ENCODE assay signal across 10 mouse cellular contexts in genomic region chr11:32218501-32219050, GRCm38 (mm10). TPM values are rescaled to one million over a fixed set of nuclear protein-coding genes. Genes with fewer than 3 reads are reported as not detected.
DNase-seq lines count a peak whose midpoint lies in the region; ATAC-seq lines count a peak whose summit lies in the region.
"Had no signal": no experiment of that assay in that cellular context is flagged by ENCODE, and none has a peak within 500 bp of the region (broad histone marks: within the 10 kb centered on the region; RNA-seq: fewer than 3 reads in every experiment).

No protein-coding gene starts in this region.

- H3K27ac ChIP-seq in forebrain, embryonic 10.5 days = peak overlapping the region; percentile 74
- no peak overlapping the region for H3K27ac ChIP-seq in forebrain, embryonic 15.5 days (replicated peaks)
- 0 out of 2 replicates have a peak overlapping the region, but pooled peaks have one; percentile 4 for H3K27ac ChIP-seq in hindbrain, embryonic 11.5 days (ENCODE audit: low read depth, low read length)
- H3K27ac ChIP-seq in stomach, embryonic 14.5 days (ENCODE audit: low read length) = no peak overlapping the region

- ATAC-seq in forebrain, embryonic 15.5 days (replicated peaks) = no peak
- no peak for ATAC-seq in megakaryocyte, adult 5-6 weeks (ENCODE audit: poor library complexity, severe bottlenecking)
- no peak for ATAC-seq in hindbrain, embryonic 11.5 days (ENCODE audit: low FRiP score)
- no peak for ATAC-seq in stomach, embryonic 14.5 days (ENCODE audit: insufficient number of reproducible peaks, insufficient read depth, low FRiP score, low read depth)

- DNase-seq in forebrain, embryonic 10.5 days (ENCODE audit: extremely low spot score, low spot score) = no peak
- DNase-seq in hindbrain, embryonic 11.5 days (ENCODE audit: low spot score) = peak; percentile 51
- DNase-seq in ovary, postnatal 10 days (ENCODE audit: low spot score) = no peak
- DNase-seq in thymus, adult 18-20 months = no peak
- DNase-seq: kidney, postnatal 14 days; thymus, postnatal 14 days had no signal

- peaks cover 24% of the 10 kb centered on the region for H3K36me3 ChIP-seq in forebrain, embryonic 10.5 days (replicated peaks)
- no peaks in the 10 kb centered on the region for H3K36me3 ChIP-seq in forebrain, embryonic 15.5 days
- peaks cover 24% of the 10 kb centered on the region for H3K36me3 ChIP-seq in megakaryocyte, embryonic 14.5 days (replicated peaks; ENCODE audit: low read length)
- H3K36me3 ChIP-seq in hindbrain, embryonic 11.5 days (ENCODE audit: control insufficient read depth, insufficient read depth, low read length) = no peaks in the 10 kb centered on the region
- H3K36me3 ChIP-seq in stomach, embryonic 14.5 days (ENCODE audit: control insufficient read depth, insufficient read depth, low read length) = peaks cover 21% of the 10 kb centered on the region

- peaks cover 23% of the 10 kb centered on the region for H3K27me3 ChIP-seq in forebrain, embryonic 10.5 days (ENCODE audit: poor library complexity, severe bottlenecking)
- peaks cover 25% of the 10 kb centered on the region for H3K27me3 ChIP-seq in forebrain, embryonic 15.5 days
- peaks cover 80% of the 10 kb centered on the region for H3K27me3 ChIP-seq in megakaryocyte, embryonic 14.5 days (replicated peaks)
- H3K27me3 ChIP-seq in hindbrain, embryonic 11.5 days (ENCODE audit: control insufficient read depth, insufficient read depth, low read length) = peaks cover 4% of the 10 kb centered on the region; the same call in 1 of the 2 replicates
- H3K27me3 ChIP-seq in stomach, embryonic 14.5 days (ENCODE audit: control insufficient read depth, insufficient read depth, low read length) = no peaks in the 10 kb centered on the region

- 45% methylated on average over 6 of the region's 6 CpGs for WGBS in forebrain, embryonic 10.5 days
- 45% methylated on average over 6 of the region's 6 CpGs for WGBS in forebrain, embryonic 15.5 days
- WGBS in hindbrain, embryonic 11.5 days = 57% methylated on average over 6 of the region's 6 CpGs
- 60% methylated on average over 6 of the region's 6 CpGs for WGBS in stomach, embryonic 14.5 days

- no peak overlapping the region for H3K4me2 ChIP-seq in forebrain, embryonic 15.5 days (replicated peaks)
- H3K4me2 ChIP-seq in hindbrain, embryonic 11.5 days (replicated peaks; ENCODE audit: low read depth, low read length) = no peak overlapping the region
- no peak overlapping the region for H3K4me2 ChIP-seq in stomach, embryonic 14.5 days (replicated peaks; ENCODE audit: low read depth, low read length)

- no peak overlapping the region for H3K9ac ChIP-seq in forebrain, embryonic 15.5 days (replicated peaks)
- no peak overlapping the region for H3K9ac ChIP-seq in hindbrain, embryonic 11.5 days (ENCODE audit: low read depth, low read length)
- 0 out of 2 replicates have a peak overlapping the region, but pooled peaks have one; percentile 11 for H3K9ac ChIP-seq in stomach, embryonic 14.5 days (replicated peaks; ENCODE audit: low read depth, low read length)

- no peaks in the 10 kb centered on the region for H3K9me3 ChIP-seq in forebrain, embryonic 10.5 days
- no peaks in the 10 kb centered on the region for H3K9me3 ChIP-seq in forebrain, embryonic 15.5 days
- peaks cover 10% of the 10 kb centered on the region; the same call in 1 of the 2 replicates for H3K9me3 ChIP-seq in megakaryocyte, embryonic 14.5 days
- H3K9me3 ChIP-seq in hindbrain, embryonic 11.5 days (ENCODE audit: control insufficient read depth, low read length) = no peaks in the 10 kb centered on the region
- H3K9me3 ChIP-seq in stomach, embryonic 14.5 days (ENCODE audit: control insufficient read depth, low read depth, low read length) = no peaks in the 10 kb centered on the region

- H3K4me3 ChIP-seq in forebrain, embryonic 10.5 days = no peak overlapping the region
- H3K4me3 ChIP-seq in forebrain, embryonic 15.5 days = no peak overlapping the region
- peak overlapping the region; percentile 77 for H3K4me3 ChIP-seq in megakaryocyte, embryonic 14.5 days (replicated peaks)
- no peak overlapping the region for H3K4me3 ChIP-seq in hindbrain, embryonic 11.5 days (ENCODE audit: low read depth, low read length)
- H3K4me3 ChIP-seq in stomach, embryonic 14.5 days (ENCODE audit: low read depth, low read length) = no peak overlapping the region

- peaks cover 57% of the 10 kb centered on the region for H3K4me1 ChIP-seq in forebrain, embryonic 10.5 days
- H3K4me1 ChIP-seq in forebrain, embryonic 15.5 days = peaks cover 29% of the 10 kb centered on the region
- peaks cover 44% of the 10 kb centered on the region for H3K4me1 ChIP-seq in megakaryocyte, embryonic 14.5 days
- peaks cover 6% of the 10 kb centered on the region; the same call in 1 of the 2 replicates for H3K4me1 ChIP-seq in hindbrain, embryonic 11.5 days (replicated peaks; ENCODE audit: control insufficient read depth, insufficient read depth, low read length)
- peaks cover 39% of the 10 kb centered on the region for H3K4me1 ChIP-seq in stomach, embryonic 14.5 days (ENCODE audit: control insufficient read depth, insufficient read depth, low read length)

RNA-seq across cellular contexts. Expression of gene Rhbdf1, which starts 3.5 kb away (rescaled TPM):
- 21.9 and 22.9 TPM in 2 replicates for polyA plus RNA-seq in forebrain, embryonic 10.5 days (2016; fragmentation: Nextera tagmentation; extraction: Ambion mirVana)
- polyA plus RNA-seq in forebrain, embryonic 15.5 days (2015; fragmentation: Nextera tagmentation; extraction: Ambion mirVana) = 16.7 and 18.1 TPM in 2 replicates
- 16.1 and 37.2 TPM in 2 replicates for polyA plus RNA-seq in megakaryocyte, embryonic 14.5 days (2012; ENCODE audit: insufficient read depth, low replicate concordance)
- total RNA-seq in megakaryocyte, adult 5-6 weeks (2015) = not detected in 2 replicates
- not detected in 2 replicates for total RNA-seq in megakaryocyte, adult 5-6 weeks (2017)
- polyA plus RNA-seq in hindbrain, embryonic 11.5 days (2014; fragmentation: Nextera tagmentation; extraction: Ambion mirVana) = 19.1 and 21.0 TPM in 2 replicates
- 46.1 and 46.5 TPM in 2 replicates for polyA plus RNA-seq in stomach, embryonic 14.5 days (2014; fragmentation: Nextera tagmentation; extraction: Ambion mirVana)

RNA-seq across cellular contexts. Expression of gene Mpg, which starts 7.7 kb away (rescaled TPM):
- 31.0 and 31.2 TPM in 2 replicates for polyA plus RNA-seq in forebrain, embryonic 10.5 days (2016; fragmentation: Nextera tagmentation; extraction: Ambion mirVana)
- 33.5 and 33.8 TPM in 2 replicates for polyA plus RNA-seq in forebrain, embryonic 15.5 days (2015; fragmentation: Nextera tagmentation; extraction: Ambion mirVana)
- polyA plus RNA-seq in megakaryocyte, embryonic 14.5 days (2012; ENCODE audit: insufficient read depth, low replicate concordance) = 3.6 and 8.8 TPM in 2 replicates
- total RNA-seq in megakaryocyte, adult 5-6 weeks (2015) = 9.8 and 12.1 TPM in 2 replicates
- 6.8 and 9.9 TPM in 2 replicates for total RNA-seq in megakaryocyte, adult 5-6 weeks (2017)
- 28.6 and 29.0 TPM in 2 replicates for polyA plus RNA-seq in hindbrain, embryonic 11.5 days (2014; fragmentation: Nextera tagmentation; extraction: Ambion mirVana)
- 37.9 and 38.4 TPM in 2 replicates for polyA plus RNA-seq in stomach, embryonic 14.5 days (2014; fragmentation: Nextera tagmentation; extraction: Ambion mirVana)

RNA-seq across cellular contexts. Expression of gene Snrnp25, which starts 13.4 kb away (rescaled TPM):
- 118 and 120 TPM in 2 replicates for polyA plus RNA-seq in forebrain, embryonic 10.5 days (2016; fragmentation: Nextera tagmentation; extraction: Ambion mirVana)
- 51.8 and 54.2 TPM in 2 replicates for polyA plus RNA-seq in forebrain, embryonic 15.5 days (2015; fragmentation: Nextera tagmentation; extraction: Ambion mirVana)
- polyA plus RNA-seq in megakaryocyte, embryonic 14.5 days (2012; ENCODE audit: insufficient read depth, low replicate concordance) = 15.1 and 78.7 TPM in 2 replicates
- 38.9 and 42.8 TPM in 2 replicates for total RNA-seq in megakaryocyte, adult 5-6 weeks (2015)
- 32.5 and 47.7 TPM in 2 replicates for total RNA-seq in megakaryocyte, adult 5-6 weeks (2017)
- polyA plus RNA-seq in hindbrain, embryonic 11.5 days (2014; fragmentation: Nextera tagmentation; extraction: Ambion mirVana) = 82.5 and 84.2 TPM in 2 replicates
- 52.9 and 60.4 TPM in 2 replicates for polyA plus RNA-seq in stomach, embryonic 14.5 days (2014; fragmentation: Nextera tagmentation; extraction: Ambion mirVana)

RNA-seq across cellular contexts. Expression of gene Il9r, which starts 18.5 kb away (rescaled TPM):
- not detected in 2 replicates for polyA plus RNA-seq in forebrain, embryonic 10.5 days (2016; fragmentation: Nextera tagmentation; extraction: Ambion mirVana)
- polyA plus RNA-seq in forebrain, embryonic 15.5 days (2015; fragmentation: Nextera tagmentation; extraction: Ambion mirVana) = not detected in 2 replicates
- polyA plus RNA-seq in megakaryocyte, embryonic 14.5 days (2012; ENCODE audit: insufficient read depth, low replicate concordance) = not detected in 2 replicates
- not detected in 2 replicates for total RNA-seq in megakaryocyte, adult 5-6 weeks (2015)
- total RNA-seq in megakaryocyte, adult 5-6 weeks (2017) = not detected in 2 replicates
- not detected in 2 replicates for polyA plus RNA-seq in hindbrain, embryonic 11.5 days (2014; fragmentation: Nextera tagmentation; extraction: Ambion mirVana)
- polyA plus RNA-seq in stomach, embryonic 14.5 days (2014; fragmentation: Nextera tagmentation; extraction: Ambion mirVana) = 0.06 and 0.07 TPM in 2 replicates

RNA-seq across cellular contexts. Expression of gene Nprl3, which starts 48.9 kb away (rescaled TPM):
- 48.3 and 48.6 TPM in 2 replicates for polyA plus RNA-seq in forebrain, embryonic 10.5 days (2016; fragmentation: Nextera tagmentation; extraction: Ambion mirVana)
- 50.9 and 51.4 TPM in 2 replicates for polyA plus RNA-seq in forebrain, embryonic 15.5 days (2015; fragmentation: Nextera tagmentation; extraction: Ambion mirVana)
- polyA plus RNA-seq in megakaryocyte, embryonic 14.5 days (2012; ENCODE audit: insufficient read depth, low replicate concordance) = 14.4 and 52.1 TPM in 2 replicates
- 6.6 and 10.7 TPM in 2 replicates for total RNA-seq in megakaryocyte, adult 5-6 weeks (2015)
- total RNA-seq in megakaryocyte, adult 5-6 weeks (2017) = 9.5 and 11.9 TPM in 2 replicates
- 28.9 and 31.4 TPM in 2 replicates for polyA plus RNA-seq in hindbrain, embryonic 11.5 days (2014; fragmentation: Nextera tagmentation; extraction: Ambion mirVana)
- 38.8 and 41.0 TPM in 2 replicates for polyA plus RNA-seq in stomach, embryonic 14.5 days (2014; fragmentation: Nextera tagmentation; extraction: Ambion mirVana)

Comparison
In these comparisons a context has a peak if more than half of its experiments do, and no peak if none do; other contexts are left out.
1. H3K27ac ChIP-seq: peak in forebrain, embryonic 10.5 days (single experiment) and hindbrain, embryonic 11.5 days (single experiment); none in forebrain, embryonic 15.5 days (single experiment) and stomach, embryonic 14.5 days (single experiment).